Mouse (Mus musculus) intestine, postnatal 0 days (tissue): ENCODE measurements around the gene Bsx. TPM values are rescaled to one million over a fixed set of nuclear protein-coding genes. Genes with fewer than 3 reads are reported as not detected.

ENCODE experiments used
- ATAC-seq: fragments of 200-750 bp; cut with Nextera tagmentation; 2 replicates; pipeline ENCODE4 v1.8.0; 2017; ENCODE audit warnings: mild to moderate bottlenecking, moderate TSS enrichment, moderate library complexity
- H3K27ac ChIP-seq: fragments of 300-500 bp; sonication (generic); 2 replicates; pipeline ENCODE4 v1.5.1; 2014; ENCODE audit warnings: mild to moderate bottlenecking, low read depth, low read length, moderate library complexity
- H3K27me3 ChIP-seq: fragments of 300-500 bp; sonication (generic); replicated peaks from 2 replicates; pipeline ENCODE4 v1.6.1; 2014; ENCODE audit warnings: low read length, mixed read lengths; ENCODE audit not compliant: control insufficient read depth, insufficient read depth
- H3K36me3 ChIP-seq: fragments of 300-500 bp; sonication (generic); 2 replicates; pipeline ENCODE4 v1.6.1; 2014; ENCODE audit warnings: mild to moderate bottlenecking, moderate library complexity; ENCODE audit not compliant: control insufficient read depth, insufficient read depth
- H3K4me1 ChIP-seq: fragments of 300-500 bp; sonication (generic); replicated peaks from 2 replicates; pipeline ENCODE4 v1.6.1; 2014; ENCODE audit warnings: antibody characterized with exemption, low read length, mixed read lengths; ENCODE audit not compliant: control insufficient read depth, insufficient read depth
- H3K4me2 ChIP-seq: fragments of 300-500 bp; sonication (generic); replicated peaks from 2 replicates; pipeline ENCODE4 v1.6.1; 2014; ENCODE audit warnings: low read depth, mild to moderate bottlenecking, moderate library complexity
- H3K4me3 ChIP-seq: fragments of 300-500 bp; sonication (generic); 2 replicates; pipeline ENCODE4 v1.5.1; 2014; ENCODE audit warnings: low read depth, low read length
- H3K9ac ChIP-seq: fragments of 300-500 bp; sonication (generic); 2 replicates; pipeline ENCODE4 v1.6.1; 2014; ENCODE audit warnings: mild to moderate bottlenecking, low read depth, low read length
- H3K9me3 ChIP-seq: fragments of 300-500 bp; sonication (generic); 2 replicates; pipeline ENCODE4 v1.6.1; 2016; ENCODE audit warnings: mixed run types; ENCODE audit not compliant: control insufficient read depth
- CTCF ChIP-seq: sonication (generic); IDR thresholded peaks from 2 replicates; pipeline ENCODE4 v1.5.1; 2016; ENCODE audit warnings: low read depth, mild to moderate bottlenecking, control low read depth, antibody characterized with exemption, moderate library complexity
- WGBS: fragments of 180-500 bp; shearing (Covaris S2); extraction: QIAGEN DNeasy Blood & Tissue Kit; methylation state at CpG from one replicate; pipeline ENCODE4 v1.1.7; 2014; 5-methylcytosine and 5-hydroxymethylcytosine counted together
- polyA plus RNA-seq: library from polyadenylated mRNA; unstranded; fragments of >200 nt; fragmentation: Nextera tagmentation; extraction: Ambion mirVana; gene quantifications from 2 replicates; pipeline ENCODE4 v1.2.1, GENCODE M21; 2015

The Bsx gene
- polyA plus RNA-seq, 1 experiment from 2014 or later = not detected

- no peak overlapping the region for H3K4me3 ChIP-seq
- no peak for TF ChIP-seq CTCF
- 84% methylated on average over 7 of the region's 7 CpGs for WGBS
Measured at GRCm38 (mm10) chr9:40908915-40909314, 35.0 kb downstream of the Bsx start.

GRCm38 (mm10) chr9:40917871-40918613 lies 44.1 kb downstream of the Bsx start:
- WGBS = 76% methylated on average over 12 of the region's 12 CpGs
- Histone ChIP-seq H3K4me2 (no peak overlapping the region), H3K9me3 (no peaks in the 10 kb centered on the region), H3K36me3 (no peaks in the 10 kb centered on the region), H3K4me3 (no peak overlapping the region), H3K4me1 (no peaks in the 10 kb centered on the region), H3K9ac (no peak overlapping the region), H3K27ac (no peak overlapping the region), H3K27me3 (no peaks in the 10 kb centered on the region)
- ATAC-seq = no peak
- no peak for TF ChIP-seq CTCF

More at GRCm38 (mm10) chr9:40908915-40909314, 35.0 kb downstream of the Bsx start:
- no peaks in the 10 kb centered on the region for H3K4me1 ChIP-seq
- no peak overlapping the region for H3K4me2 ChIP-seq
- no peak overlapping the region for H3K9ac ChIP-seq
- H3K9me3 ChIP-seq = no peaks in the 10 kb centered on the region
- no peak for ATAC-seq
- no peak overlapping the region for H3K27ac ChIP-seq
- no peaks in the 10 kb centered on the region for H3K27me3 ChIP-seq
- no peaks in the 10 kb centered on the region for H3K36me3 ChIP-seq

GRCm38 (mm10) chr9:40927351-40927980 lies 53.5 kb downstream of the Bsx start:
- Histone ChIP-seq H3K36me3 (no peaks in the 10 kb centered on the region), H3K4me1 (no peaks in the 10 kb centered on the region), H3K4me2 (no peak overlapping the region), H3K9ac (no peak overlapping the region), H3K27me3 (no peaks in the 10 kb centered on the region), H3K9me3 (no peaks in the 10 kb centered on the region), H3K4me3 (no peak overlapping the region), H3K27ac (no peak overlapping the region)
- ATAC-seq = no peak
- TF ChIP-seq CTCF = no peak
- 79% methylated on average over 17 of the region's 17 CpGs for WGBS

Other genes starting within 250 kb of the Bsx start
- gene Gm21915, start 203.5 kb upstream of the Bsx start, polyA plus RNA-seq = not detected in 2 replicates
- 23.0 and 25.2 TPM in 2 replicates for gene Clmp, start 188.2 kb upstream of the Bsx start, polyA plus RNA-seq
- gene Hspa8, start 73.1 kb upstream of the Bsx start, polyA plus RNA-seq = 1,042 and 1,135 TPM in 2 replicates
- gene Jhy, start 90.0 kb downstream of the Bsx start, polyA plus RNA-seq = 0.14 TPM in 2 replicates
- gene Crtam, start 130.5 kb downstream of the Bsx start, polyA plus RNA-seq = 0.07 TPM in 1 of 2 replicates, not detected in the other